Mouse (Mus musculus) mature B cell (primary cell): ENCODE measurements around the gene Crls1.

ENCODE experiments used
- in situ Hi-C: fragments of 300-500 bp; cut with MboI; formaldehyde crosslinking; loops from 2 replicates; pipeline ENCODE4 v1.14.3; 2019

Gene Crls1

DNA sequence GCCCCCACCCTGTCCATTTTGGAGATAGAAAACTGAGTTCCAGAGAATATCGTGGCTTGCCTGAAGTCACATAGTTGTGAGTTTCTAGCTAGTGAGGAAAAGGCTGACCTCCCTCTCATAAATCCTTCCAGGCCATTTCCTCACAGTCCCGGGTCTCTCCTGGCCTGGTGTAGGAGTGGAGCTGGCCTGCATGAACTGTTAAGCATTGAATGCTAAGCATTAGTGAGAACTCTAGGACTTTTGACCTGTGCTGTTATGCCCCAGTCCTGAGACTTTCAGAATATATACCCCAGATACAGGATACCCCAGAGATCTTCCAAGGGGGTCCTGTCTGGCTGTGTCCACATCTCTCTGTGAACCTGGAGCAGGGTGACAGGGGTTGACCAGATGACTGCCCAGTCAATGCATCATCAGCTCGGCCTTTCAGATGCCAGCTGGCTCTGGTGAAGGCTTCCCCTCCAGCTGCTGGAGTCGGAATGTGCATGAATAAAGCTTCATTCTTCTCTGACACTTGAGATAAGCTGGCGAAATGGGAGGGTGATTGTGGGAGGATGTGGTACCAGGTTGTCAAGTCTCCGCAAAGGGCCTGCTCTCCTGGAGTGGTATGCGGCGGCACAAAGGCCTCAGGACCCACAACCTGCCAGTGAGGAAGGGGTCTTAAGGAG, 38.0 kb downstream of the Crls1 start:
- in situ Hi-C loops = no loop called here

GRCm38 (mm10) chr2:132885312-132885711, 38.8 kb downstream of the Crls1 start:
- in situ Hi-C loops = no loop called here

GRCm38 (mm10) chr2:132893826-132894225, 47.4 kb downstream of the Crls1 start:
- in situ Hi-C loops = no loop called here

DNA sequence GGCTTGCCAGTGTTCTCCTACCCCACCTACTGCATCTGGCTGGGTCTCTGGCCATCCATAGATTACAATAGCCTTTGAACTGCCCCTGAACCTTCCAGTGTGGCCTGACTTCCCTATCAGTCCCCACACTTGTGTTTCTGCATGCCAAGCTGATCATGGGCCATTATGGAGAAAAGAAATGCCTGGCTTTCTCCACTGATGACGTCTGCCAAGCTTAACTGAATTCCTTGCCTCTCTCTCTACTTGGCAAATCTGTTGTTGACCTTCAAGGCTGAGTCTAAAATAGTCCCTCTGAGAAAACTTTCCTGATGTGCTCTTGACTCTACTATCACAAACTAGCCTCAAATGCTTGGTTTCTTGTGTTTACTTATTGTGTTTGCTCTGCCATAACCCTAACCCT, 51.7 kb downstream of the Crls1 start:
- in situ Hi-C loops = no loop called here

GRCm38 (mm10) chr2:132900596-132900995, 54.1 kb downstream of the Crls1 start:
- in situ Hi-C loops = no loop called here

- in situ Hi-C loops = no loop called here
These were observed 55.2 kb downstream of the Crls1 start for GRCm38 (mm10) chr2:132901636-132902035.

DNA sequence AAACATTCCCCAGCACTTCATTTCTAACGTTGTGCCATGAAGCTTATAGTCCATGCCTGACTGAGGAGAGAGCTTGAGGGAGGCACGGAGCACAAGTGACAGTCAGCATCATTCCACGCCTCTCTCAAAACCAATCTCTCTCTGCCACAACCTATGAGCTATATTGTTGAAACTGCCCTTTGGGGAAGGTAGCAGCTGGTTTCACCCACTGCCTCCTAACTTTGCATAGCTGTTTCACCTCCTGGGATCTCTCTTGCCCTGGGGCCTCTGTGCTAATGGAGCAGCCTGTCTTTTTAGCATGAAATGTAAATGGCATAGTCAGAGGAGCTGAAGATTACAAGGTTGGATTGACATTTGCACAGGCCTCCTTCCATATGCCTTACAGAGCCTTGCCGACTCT, 55.6 kb downstream of the Crls1 start:
- in situ Hi-C loops = no loop called here

- in situ Hi-C loops = no loop called here
These were observed 57.0 kb downstream of the Crls1 start for GRCm38 (mm10) chr2:132903498-132903897.

DNA sequence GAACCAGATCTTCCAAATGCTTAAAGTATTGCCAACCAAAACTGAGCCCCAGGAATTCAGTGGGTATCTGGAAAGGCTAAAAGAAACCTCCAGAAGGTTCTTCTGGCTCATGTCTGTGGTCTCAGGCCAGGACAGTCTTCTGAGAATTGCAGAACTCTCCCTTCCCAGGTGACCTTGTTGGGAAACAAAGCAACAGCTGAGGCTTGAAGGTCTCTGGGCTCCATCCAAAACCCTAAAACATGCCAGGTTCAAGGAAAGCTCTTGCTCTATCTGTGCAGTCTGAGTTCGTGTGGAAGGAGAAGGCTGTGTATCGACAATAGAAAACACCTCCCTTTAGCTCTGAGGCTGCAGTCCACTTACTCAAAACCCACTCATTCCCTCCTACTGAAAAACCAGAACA, 58.5 kb downstream of the Crls1 start:
- in situ Hi-C loops = no loop called here

- in situ Hi-C loops = no loop called here
These were observed 60.3 kb downstream of the Crls1 start for GRCm38 (mm10) chr2:132906763-132907162.

DNA sequence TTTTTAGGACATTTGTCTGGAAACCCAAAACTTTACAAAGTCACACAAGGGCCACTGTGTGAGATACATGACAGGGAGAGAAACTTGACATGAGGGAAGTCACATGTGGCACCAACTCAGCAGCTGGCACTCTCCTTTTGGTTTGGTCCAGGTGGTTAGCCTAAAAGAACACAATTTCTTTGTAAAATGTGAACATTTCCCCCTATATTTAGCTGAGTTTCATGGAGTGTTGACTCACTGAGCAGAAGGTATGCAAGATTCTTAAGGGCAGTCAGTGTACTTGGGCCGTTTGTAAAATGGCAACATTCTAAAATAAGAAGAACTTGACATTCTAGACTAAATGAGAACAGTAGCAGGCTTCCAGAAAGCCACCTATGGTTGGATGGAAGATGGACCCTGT, 68.3 kb downstream of the Crls1 start:
- in situ Hi-C loops = no loop called here
